Mouse (Mus musculus): Measurements from ENCODE around the gene Slc8a2. TPM values are rescaled to one million over a fixed set of nuclear protein-coding genes. Genes with fewer than 3 reads are reported as not detected.
A peak's percentile ranks its signal among the peaks of the same experiment; 100 is the strongest.

Slc8a2 gene
- polyA plus RNA-seq, 1 experiment: 0.02 TPM

DNA sequence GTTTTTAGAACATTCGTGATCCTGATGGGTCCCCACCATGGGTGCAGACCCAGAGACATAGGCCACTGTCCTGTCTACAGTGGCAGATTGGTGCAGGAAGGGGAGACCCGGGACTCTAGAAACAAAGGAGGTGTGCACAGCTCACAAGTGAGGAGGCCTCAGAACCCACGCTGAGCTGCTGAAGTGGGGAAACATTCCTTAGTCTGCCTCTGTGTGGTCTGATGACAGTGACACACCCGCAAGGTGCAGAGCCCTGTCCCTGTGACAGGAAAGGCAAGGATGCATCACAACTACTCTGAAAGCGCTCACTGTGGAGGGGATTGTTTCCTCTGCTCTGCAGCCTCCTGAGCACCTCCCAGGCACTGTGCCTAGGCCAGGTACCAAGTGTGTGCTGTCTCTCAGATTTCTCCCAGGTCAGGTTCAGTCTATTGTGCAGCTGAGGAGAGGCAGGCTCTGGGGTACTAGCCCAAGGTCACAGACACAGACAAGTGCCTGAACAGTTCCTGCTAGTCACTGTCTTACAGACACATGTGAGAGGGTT is 26.9 kb upstream of the Slc8a2 start:
- Histone ChIP-seq H3K36me3 (ENCODE audit: control insufficient read depth, insufficient read depth) (no peaks in the 10 kb centered on the region), H3K27me3 (ENCODE audit: control insufficient read depth, insufficient read depth, insufficient read length) (no peaks in the 10 kb centered on the region)

DNA sequence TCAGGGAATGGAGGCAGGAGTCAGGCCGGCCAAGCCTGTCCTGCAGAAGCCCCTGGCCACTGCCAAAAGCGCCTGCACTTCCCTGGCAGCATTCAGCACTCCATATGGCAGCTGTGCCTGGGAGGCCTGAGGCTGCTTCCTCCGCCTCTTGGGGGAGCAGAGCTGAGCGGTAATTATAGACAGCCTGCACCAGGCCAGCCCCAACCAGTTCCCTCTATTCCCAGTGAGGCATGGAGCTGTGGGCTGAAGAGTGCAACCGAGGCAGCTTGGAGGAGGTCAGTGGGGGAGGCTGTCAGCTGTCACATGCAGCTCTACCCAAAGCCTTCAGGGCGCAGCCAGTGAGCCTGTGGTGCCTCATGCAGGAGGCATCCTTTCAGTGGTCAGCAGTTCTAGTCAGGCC is 25.9 kb upstream of the Slc8a2 start:
- no peak overlapping the region for H3ac ChIP-seq (ENCODE audit: control insufficient read depth, insufficient read length)
- no peaks in the 10 kb centered on the region for H3K36me3 ChIP-seq (ENCODE audit: control insufficient read depth, insufficient read depth)
- H3K79me2 ChIP-seq (ENCODE audit: control insufficient read depth, insufficient read depth): peaks cover 65% of the 10 kb centered on the region
- no peak overlapping the region for H3K4me2 ChIP-seq (ENCODE audit: low read depth)
- peak in 1 of 3 experiments; percentile 44 for TF ChIP-seq MYOG (IDR thresholded peaks at IDR 0.05; ENCODE audit: control insufficient read depth in 1 of 3, insufficient read depth in 1 of 3, insufficient read length in 2 of 3, low read depth in 2 of 3)
- TF ChIP-seq POLR2AphosphoS2 (IDR thresholded peaks at IDR 0.05; ENCODE audit: insufficient read length, low read depth): no peak
- no peaks in the 10 kb centered on the region for H3K27me3 ChIP-seq (ENCODE audit: control insufficient read depth, insufficient read depth, insufficient read length)
- H3K4me3 ChIP-seq: no peak overlapping the region

More for the DNA sequence above, 26.9 kb upstream of the Slc8a2 start:
- Histone ChIP-seq H3K4me2 (ENCODE audit: low read depth) (no peak overlapping the region), H3ac (ENCODE audit: control insufficient read depth, insufficient read length) (no peak overlapping the region), H3K4me3 (no peak overlapping the region), H3K79me2 (ENCODE audit: control insufficient read depth, insufficient read depth) (peaks cover 66% of the 10 kb centered on the region)
- TF ChIP-seq TCF3 (IDR thresholded peaks at IDR 0.05; ENCODE audit: insufficient read length, low read depth) (no peak), MYOG (IDR thresholded peaks at IDR 0.05; ENCODE audit: control insufficient read depth in 1 of 3, insufficient read depth in 1 of 3, insufficient read length in 2 of 3, low read depth in 2 of 3) (no peak), SRF (IDR thresholded peaks at IDR 0.05; ENCODE audit: control insufficient read depth, insufficient read length, low read depth) (no peak), E2F4 (IDR thresholded peaks at IDR 0.05; ENCODE audit: insufficient read depth) (no peak), MAX (IDR thresholded peaks at IDR 0.05; ENCODE audit: low read depth) (no peak), CEBPB (IDR thresholded peaks at IDR 0.05; ENCODE audit: insufficient read depth, poor library complexity, severe bottlenecking) (no peak), POLR2AphosphoS2 (IDR thresholded peaks at IDR 0.05; ENCODE audit: insufficient read length, low read depth) (no peak), TCF12 (IDR thresholded peaks at IDR 0.05; ENCODE audit: insufficient read depth, poor library complexity, severe bottlenecking) (no peak), REST (IDR thresholded peaks at IDR 0.05; ENCODE audit: insufficient read depth, insufficient read length) (no peak), POLR2A (IDR thresholded peaks at IDR 0.05; ENCODE audit: insufficient read length, low read depth) (no peak), MYOD1 (IDR thresholded peaks at IDR 0.05; ENCODE audit: control insufficient read depth in 1 of 3, insufficient read length in 2 of 3, low read depth in 2 of 3) (no peak), USF1 (IDR thresholded peaks at IDR 0.05; ENCODE audit: low read depth) (no peak)

DNA sequence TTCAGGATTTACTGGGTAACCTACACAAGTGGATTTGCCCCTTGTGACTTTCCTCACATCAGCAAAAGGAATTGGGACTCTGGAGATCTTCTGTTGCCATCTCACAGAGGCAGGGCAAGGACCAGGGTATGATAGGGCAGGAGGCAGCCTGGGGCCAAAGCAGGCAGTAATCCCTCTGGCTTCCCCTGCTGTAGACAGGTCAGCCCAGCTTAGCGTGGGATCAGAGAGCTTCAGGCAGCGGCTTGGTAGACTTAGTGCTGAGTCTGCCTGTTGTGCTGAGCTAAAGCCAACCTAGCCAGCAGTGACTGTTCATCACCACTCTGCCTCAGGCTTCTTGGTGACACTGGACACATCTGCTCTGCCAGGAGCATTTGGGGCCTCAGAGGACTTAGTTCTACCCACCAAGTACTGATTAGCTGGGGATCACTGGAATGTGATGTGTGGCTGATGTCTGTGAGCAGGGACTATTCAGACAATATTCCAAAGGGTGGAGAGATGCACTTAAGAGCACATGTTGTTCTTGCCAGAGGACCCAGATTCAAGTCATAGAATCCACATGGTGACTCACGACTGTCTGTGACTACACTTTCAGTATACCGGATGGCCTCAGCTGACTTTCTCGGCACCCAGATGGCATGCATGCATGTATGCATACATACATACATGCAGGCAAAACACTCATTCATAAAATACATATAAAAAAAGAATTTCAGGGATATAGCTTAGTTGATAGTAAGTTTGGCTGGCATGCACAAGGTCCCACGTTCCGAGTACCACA is 24.8 kb upstream of the Slc8a2 start:
- Histone ChIP-seq H3ac (ENCODE audit: control insufficient read depth, insufficient read length) (no peak overlapping the region), H3K4me2 (ENCODE audit: low read depth) (no peak overlapping the region), H3K27me3 (ENCODE audit: control insufficient read depth, insufficient read depth, insufficient read length) (no peaks in the 10 kb centered on the region), H3K79me2 (ENCODE audit: control insufficient read depth, insufficient read depth) (peaks cover 54% of the 10 kb centered on the region), H3K36me3 (ENCODE audit: control insufficient read depth, insufficient read depth) (peaks cover 5% of the 10 kb centered on the region), H3K4me3 (no peak overlapping the region)
- TF ChIP-seq TCF12 (IDR thresholded peaks at IDR 0.05; ENCODE audit: insufficient read depth, poor library complexity, severe bottlenecking): no peak
- TF ChIP-seq POLR2A (IDR thresholded peaks at IDR 0.05; ENCODE audit: insufficient read length, low read depth): no peak
- no peak for TF ChIP-seq MYOG (IDR thresholded peaks at IDR 0.05; ENCODE audit: control insufficient read depth in 1 of 3, insufficient read depth in 1 of 3, insufficient read length in 2 of 3, low read depth in 2 of 3)
- TF ChIP-seq USF1 (IDR thresholded peaks at IDR 0.05; ENCODE audit: low read depth): no peak
- TF ChIP-seq SRF (IDR thresholded peaks at IDR 0.05; ENCODE audit: control insufficient read depth, insufficient read length, low read depth): no peak
- no peak for TF ChIP-seq MAX (IDR thresholded peaks at IDR 0.05; ENCODE audit: low read depth)
- TF ChIP-seq POLR2AphosphoS2 (IDR thresholded peaks at IDR 0.05; ENCODE audit: insufficient read length, low read depth): no peak
- TF ChIP-seq REST (IDR thresholded peaks at IDR 0.05; ENCODE audit: insufficient read depth, insufficient read length): no peak
- TF ChIP-seq MYOD1 (IDR thresholded peaks at IDR 0.05; ENCODE audit: control insufficient read depth in 1 of 3, insufficient read length in 2 of 3, low read depth in 2 of 3): no peak
- TF ChIP-seq CEBPB (IDR thresholded peaks at IDR 0.05; ENCODE audit: insufficient read depth, poor library complexity, severe bottlenecking): no peak
- no peak for TF ChIP-seq E2F4 (IDR thresholded peaks at IDR 0.05; ENCODE audit: insufficient read depth)
- TF ChIP-seq TCF3 (IDR thresholded peaks at IDR 0.05; ENCODE audit: insufficient read length, low read depth): no peak

DNA sequence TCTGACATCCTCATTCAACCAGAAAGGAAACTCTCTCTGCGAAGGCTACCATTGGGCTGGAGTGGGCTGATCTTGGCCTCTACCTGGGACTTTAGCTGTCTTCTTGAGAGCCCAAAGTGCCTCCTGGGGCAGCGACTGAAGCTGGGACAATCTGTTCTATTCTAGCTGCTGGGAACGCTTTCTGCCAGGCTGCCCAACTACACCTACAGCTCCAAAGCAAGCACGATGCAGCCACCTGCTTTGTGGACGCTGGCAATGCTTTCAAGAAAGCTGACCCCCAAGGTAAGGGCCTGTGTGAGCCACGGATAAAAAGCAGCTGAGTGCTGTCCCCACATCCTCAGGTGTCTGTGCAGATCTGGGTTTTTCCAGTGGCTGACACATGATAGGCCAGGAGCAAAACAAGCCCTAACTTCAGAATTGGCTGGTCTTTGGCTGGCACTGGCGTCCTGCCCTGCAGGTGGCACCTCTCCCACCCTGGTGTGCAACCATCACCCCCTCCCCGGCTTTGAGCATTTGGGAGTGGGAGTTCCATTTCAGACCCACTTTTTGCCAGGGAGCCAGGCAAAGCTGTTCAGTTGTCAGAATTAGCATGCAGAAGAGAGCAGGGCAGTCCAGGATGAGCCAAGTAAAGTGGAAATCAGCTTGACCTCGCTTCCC is 20.6 kb upstream of the Slc8a2 start:
- H3K79me2 ChIP-seq (ENCODE audit: control insufficient read depth, insufficient read depth): peaks cover 25% of the 10 kb centered on the region
- TF ChIP-seq E2F4 (IDR thresholded peaks at IDR 0.05; ENCODE audit: insufficient read depth): no peak
- no peak for TF ChIP-seq TCF12 (IDR thresholded peaks at IDR 0.05; ENCODE audit: insufficient read depth, poor library complexity, severe bottlenecking)
- no peak for TF ChIP-seq USF1 (IDR thresholded peaks at IDR 0.05; ENCODE audit: low read depth)
- no peak for TF ChIP-seq SRF (IDR thresholded peaks at IDR 0.05; ENCODE audit: control insufficient read depth, insufficient read length, low read depth)
- TF ChIP-seq TCF3 (IDR thresholded peaks at IDR 0.05; ENCODE audit: insufficient read length, low read depth): no peak
- no peak for TF ChIP-seq POLR2AphosphoS2 (IDR thresholded peaks at IDR 0.05; ENCODE audit: insufficient read length, low read depth)
- TF ChIP-seq MAX (IDR thresholded peaks at IDR 0.05; ENCODE audit: low read depth): no peak
- TF ChIP-seq MYOD1 (IDR thresholded peaks at IDR 0.05; ENCODE audit: control insufficient read depth in 1 of 3, insufficient read length in 2 of 3, low read depth in 2 of 3): no peak
- no peak for TF ChIP-seq POLR2A (IDR thresholded peaks at IDR 0.05; ENCODE audit: insufficient read length, low read depth)
- no peak for TF ChIP-seq REST (IDR thresholded peaks at IDR 0.05; ENCODE audit: insufficient read depth, insufficient read length)
- no peak for TF ChIP-seq MYOG (IDR thresholded peaks at IDR 0.05; ENCODE audit: control insufficient read depth in 1 of 3, insufficient read depth in 1 of 3, insufficient read length in 2 of 3, low read depth in 2 of 3)
- peaks cover 14% of the 10 kb centered on the region for H3K36me3 ChIP-seq (ENCODE audit: control insufficient read depth, insufficient read depth)
- no peaks in the 10 kb centered on the region for H3K27me3 ChIP-seq (ENCODE audit: control insufficient read depth, insufficient read depth, insufficient read length)
- no peak overlapping the region for H3ac ChIP-seq (ENCODE audit: control insufficient read depth, insufficient read length)
- H3K4me2 ChIP-seq (ENCODE audit: low read depth): no peak overlapping the region
- H3K4me3 ChIP-seq: no peak overlapping the region

Measured in myocyte (in vitro differentiated cells).